Mouse (Mus musculus): ENCODE measurements at regions not wholly inside any gene's neighbourhood (a gene's known extent, or its start where the extent isn't known, plus 50 kb on each side); places are given as distances from the start of the nearest gene placed in this dataset.
A peak's percentile ranks its signal among the peaks of the same experiment; 100 is the strongest.
"Not testable (repeated sequence)": the region's sequence is repeated elsewhere in the genome, so short reads cannot be mapped to it uniquely, and the experiment has no call there.

- DNase-seq = no peak
Measured at GRCm38 (mm10) chr12:97218445-97218844, 1040.8 kb downstream of the Galc start.

- no peak for DNase-seq
Measured at GRCm38 (mm10) chr12:97217608-97218007, 1041.7 kb downstream of the Galc start.

GRCm38 (mm10) chr12:97203636-97204389 lies 1055.4 kb downstream of the Galc start:
- no peak for DNase-seq

- no peak for DNase-seq
Measured at GRCm38 (mm10) chr12:97161853-97162252, 1097.4 kb downstream of the Galc start.

GRCm38 (mm10) chr12:97161429-97161828 lies 1097.8 kb downstream of the Galc start:
- DNase-seq = no peak

GRCm38 (mm10) chr12:97158332-97158731 lies 1100.9 kb downstream of the Galc start:
- no peak for DNase-seq

- DNase-seq = no peak
Measured at GRCm38 (mm10) chr12:97157748-97158147, 1101.5 kb downstream of the Galc start.

- DNase-seq = no peak
Measured at GRCm38 (mm10) chr12:97156499-97157110, 1102.7 kb downstream of the Galc start.

- DNase-seq = no peak
Measured at GRCm38 (mm10) chr12:97142720-97143119, 1116.5 kb downstream of the Galc start.

GRCm38 (mm10) chr12:97137924-97138323 lies 1121.3 kb downstream of the Galc start:
- DNase-seq = no peak

- peak; percentile 24 for DNase-seq
Measured at GRCm38 (mm10) chr12:97130276-97130675, 1129.0 kb downstream of the Galc start.

GRCm38 (mm10) chr12:97090577-97091214 lies 1168.6 kb downstream of the Galc start:
- no peak for DNase-seq

- DNase-seq = not testable (repeated sequence)
Measured at GRCm38 (mm10) chr12:97061352-97061895, 1197.8 kb downstream of the Galc start.

- DNase-seq = no peak
Measured at GRCm38 (mm10) chr12:97047674-97048073, 1211.6 kb downstream of the Galc start.
